8 mouse cellular contexts compared by ENCODE assay signal in genomic region chr13:112259398-112259797, GRCm38 (mm10). TPM values are rescaled to one million over a fixed set of nuclear protein-coding genes. Genes with fewer than 3 reads are reported as not detected.
DNase-seq lines count a peak whose midpoint lies in the region; ATAC-seq and TF ChIP-seq lines count a peak whose summit lies in the region.

No protein-coding gene starts in this region.

- no peaks in the 10 kb centered on the region for H3K79me2 ChIP-seq in MEL (ENCODE audit: control insufficient read depth, insufficient read depth, low read length, poor library complexity)

- no peak overlapping the region for H3K4me3 ChIP-seq in MEL (ENCODE audit: control insufficient read depth in 1 of 2, insufficient read depth in 1 of 2, low read depth in 2 of 2, low read length in 2 of 2)
- no peak overlapping the region for H3K4me3 ChIP-seq in forebrain, embryonic 15.5 days
- H3K4me3 ChIP-seq in hindbrain, embryonic 12.5 days, result no peak overlapping the region

- peak; percentile 79 to 95 (median 87) for TF ChIP-seq CTCF in MEL (IDR thresholded peaks at IDR 0.05 in 2 of 3, conservative IDR thresholded peaks at IDR 0.05 in 1 of 3; ENCODE audit: control insufficient read depth in 1 of 3, insufficient read depth in 1 of 3, low read depth in 2 of 3, low read length in 3 of 3, poor library complexity in 1 of 3, severe bottlenecking in 1 of 3)

- H3K9ac ChIP-seq in MEL (ENCODE audit: control insufficient read depth, low read depth, low read length, poor library complexity, severe bottlenecking), result no peak overlapping the region
- H3K9ac ChIP-seq in forebrain, embryonic 15.5 days (replicated peaks), result no peak overlapping the region
- no peak overlapping the region for H3K9ac ChIP-seq in hindbrain, embryonic 12.5 days

- no peak for TF ChIP-seq POLR2A in MEL (IDR thresholded peaks at IDR 0.05; ENCODE audit: control insufficient read depth in 1 of 2, insufficient read depth in 1 of 2, low read depth in 1 of 2, low read length in 2 of 2, poor library complexity in 1 of 2)

- no peaks in the 10 kb centered on the region for H3K36me3 ChIP-seq in MEL (ENCODE audit: control insufficient read depth in 1 of 2, insufficient read depth in 2 of 2, low read length in 2 of 2)
- no peaks in the 10 kb centered on the region for H3K36me3 ChIP-seq in forebrain, embryonic 15.5 days
- H3K36me3 ChIP-seq in hindbrain, embryonic 12.5 days, result no peaks in the 10 kb centered on the region

- peak; percentile 58 for DNase-seq in MEL (ENCODE audit: low read depth, low spot score)
- DNase-seq in cerebellum, adult 11-12 months, result peak; percentile 34
- peak; percentile 24 for DNase-seq in layer of hippocampus, adult 9-11 months
- peak; percentile 81 for DNase-seq in lung, postnatal 10 days
- peak; percentile 29 for DNase-seq in retina, adult 2 months (ENCODE audit: low read depth, low spot score)
- DNase-seq in thymus, postnatal 10 days (ENCODE audit: low spot score in 2 of 2), result peak; percentile 60 to 69

- TF ChIP-seq EP300 in MEL (IDR thresholded peaks at IDR 0.05; ENCODE audit: low read depth in 1 of 2, low read length in 2 of 2), result no peak

- H3K27ac ChIP-seq in MEL (ENCODE audit: control insufficient read depth, low read depth, low read length), result no peak overlapping the region
- no peak overlapping the region for H3K27ac ChIP-seq in forebrain, embryonic 15.5 days (replicated peaks)
- H3K27ac ChIP-seq in hindbrain, embryonic 12.5 days, result no peak overlapping the region

- 65% methylated on average over 2 of the region's 2 CpGs for WGBS in forebrain, embryonic 15.5 days
- 69% methylated on average over 2 of the region's 2 CpGs for WGBS in hindbrain, embryonic 12.5 days

- peak; percentile 94 for TF ChIP-seq RAD21 in MEL (IDR thresholded peaks at IDR 0.05; ENCODE audit: low read depth, low read length)

- 0 out of 4 replicates have a peak, but pooled peaks cover 0 to 2% of the 10 kb centered on the region in 2 experiments for H3K4me1 ChIP-seq in MEL (ENCODE audit: control insufficient read depth in 1 of 2, insufficient read depth in 2 of 2, low read length in 2 of 2)
- H3K4me1 ChIP-seq in forebrain, embryonic 15.5 days, result no peaks in the 10 kb centered on the region
- no peaks in the 10 kb centered on the region for H3K4me1 ChIP-seq in hindbrain, embryonic 12.5 days

- no peaks in the 10 kb centered on the region; a peak in 1 of 4 replicates for H3K27me3 ChIP-seq in MEL (ENCODE audit: control insufficient read depth in 1 of 2, insufficient read depth in 2 of 2, low read length in 2 of 2)
- H3K27me3 ChIP-seq in forebrain, embryonic 15.5 days, result 0 out of 2 replicates have a peak, but pooled peaks cover 5% of the 10 kb centered on the region
- H3K27me3 ChIP-seq in hindbrain, embryonic 12.5 days, result peaks cover 8% of the 10 kb centered on the region; the same call in 1 of the 2 replicates

- no peak overlapping the region for H3K4me2 ChIP-seq in forebrain, embryonic 15.5 days (replicated peaks)
- no peak overlapping the region for H3K4me2 ChIP-seq in hindbrain, embryonic 12.5 days (replicated peaks)

- no peaks in the 10 kb centered on the region for H3K9me3 ChIP-seq in MEL (replicated peaks; ENCODE audit: insufficient read depth, low read length)
- no peaks in the 10 kb centered on the region for H3K9me3 ChIP-seq in forebrain, embryonic 15.5 days
- H3K9me3 ChIP-seq in hindbrain, embryonic 12.5 days (replicated peaks), result no peaks in the 10 kb centered on the region

- ATAC-seq in forebrain, embryonic 15.5 days (replicated peaks), result peak; percentile 93
- 0 out of 2 replicates have a peak, but pooled peaks have one; percentile 68 for ATAC-seq in hindbrain, embryonic 12.5 days (ENCODE audit: low FRiP score)

TF ChIP-seq in MEL, 35 proteins besides CTCF, POLR2A, EP300 and RAD21:
- TF ChIP-seq MAZ (IDR thresholded peaks at IDR 0.05; ENCODE audit: low read depth, low read length) (no peak), NRF1 (IDR thresholded peaks at IDR 0.05; ENCODE audit: insufficient read depth, low read depth, low read length, poor library complexity, severe bottlenecking) (no peak), TAL1 (IDR thresholded peaks at IDR 0.05; ENCODE audit: low read length) (no peak), ZNF384 (IDR thresholded peaks at IDR 0.05; ENCODE audit: low read depth, low read length) (0 out of 2 replicates have a peak, but pooled peaks have one; percentile 15), SMC3 (IDR thresholded peaks at IDR 0.05; ENCODE audit: low read depth, low read length) (peak; percentile 96), GATA1 (IDR thresholded peaks at IDR 0.05; ENCODE audit: low read depth, low read length) (no peak), POLR2AphosphoS5 (IDR thresholded peaks at IDR 0.05; ENCODE audit: borderline replicate concordance, low read depth, low read length) (no peak), GABPA (IDR thresholded peaks at IDR 0.05; ENCODE audit: low read depth, low read length) (no peak), MYB (IDR thresholded peaks at IDR 0.05; ENCODE audit: low read depth, low read length) (no peak), ZC3H11A (IDR thresholded peaks at IDR 0.05; ENCODE audit: low read depth, low read length) (peak; percentile 93)

RNA-seq across cellular contexts. Expression of gene Ankrd55, which starts 28.9 kb away (rescaled TPM):
- not detected in 2 replicates for total RNA-seq in MEL (2012; rRNA removed)
- not detected for polyA plus RNA-seq in MEL (2012; ENCODE audit: insufficient read depth in 1 of 2, insufficient read length in 2 of 2, low read depth in 1 of 2, low replicate concordance in 2 of 2, missing spikeins in 1 of 2)
- 2.6 TPM in 2 replicates for polyA plus RNA-seq in forebrain, embryonic 15.5 days (2015; fragmentation: Nextera tagmentation; extraction: Ambion mirVana)
- polyA plus RNA-seq in hindbrain, embryonic 12.5 days (2016; fragmentation: Nextera tagmentation; extraction: Ambion mirVana), result 2.4 and 2.5 TPM in 2 replicates

Comparison
In these comparisons a context has a peak if more than half of its experiments do, and no peak if none do; other contexts are left out.
1. DNase-seq: peak in every context shown above with its lines; median percentile 81 in lung, postnatal 10 days; 64 in thymus, postnatal 10 days; 58 in MEL; 34 in cerebellum, adult 11-12 months; 29 in retina, adult 2 months; 24 in layer of hippocampus, adult 9-11 months.